Mouse (Mus musculus) kidney, adult 18-20 months (tissue): ENCODE data around the gene Hdc.

Source experiments
- DNase-seq: peaks from one replicate; pipeline ENCODE4 v3.0.0; 2021

The Hdc gene

GRCm38 (mm10) chr2:126551244-126551890 lies 67.7 kb downstream of the Hdc start:
- DNase-seq: no peak

- no peak for DNase-seq
These were observed 69.4 kb downstream of the Hdc start for GRCm38 (mm10) chr2:126549681-126550080.

GRCm38 (mm10) chr2:126546392-126546791 lies 72.7 kb downstream of the Hdc start:
- DNase-seq: no peak

GRCm38 (mm10) chr2:126545297-126545696 lies 73.8 kb downstream of the Hdc start:
- no peak for DNase-seq
